Mouse (Mus musculus) heart, adult 18-20 months (tissue): ENCODE data around the gene H2afx. TPM values are rescaled to one million over a fixed set of nuclear protein-coding genes. Genes with fewer than 3 reads are reported as not detected.
"Not testable (repeated sequence)": the region's sequence is repeated elsewhere in the genome, so short reads cannot be mapped to it uniquely, and the experiment has no call there.

Experiments
- DNase-seq, 2 experiments: peaks; one replicate each; pipeline ENCODE4 v3.0.0; 2021 to 2022; ENCODE audit warnings: mixed read lengths in 1 of 2
- total RNA-seq, 2 experiments: library from RNA; stranded (reverse); gene quantifications; 2 replicates each; pipeline ENCODE4 v1.2.3; 2021

The H2afx gene
- total RNA-seq, 2 experiments from 2014 or later = 10.7 TPM

DNA sequence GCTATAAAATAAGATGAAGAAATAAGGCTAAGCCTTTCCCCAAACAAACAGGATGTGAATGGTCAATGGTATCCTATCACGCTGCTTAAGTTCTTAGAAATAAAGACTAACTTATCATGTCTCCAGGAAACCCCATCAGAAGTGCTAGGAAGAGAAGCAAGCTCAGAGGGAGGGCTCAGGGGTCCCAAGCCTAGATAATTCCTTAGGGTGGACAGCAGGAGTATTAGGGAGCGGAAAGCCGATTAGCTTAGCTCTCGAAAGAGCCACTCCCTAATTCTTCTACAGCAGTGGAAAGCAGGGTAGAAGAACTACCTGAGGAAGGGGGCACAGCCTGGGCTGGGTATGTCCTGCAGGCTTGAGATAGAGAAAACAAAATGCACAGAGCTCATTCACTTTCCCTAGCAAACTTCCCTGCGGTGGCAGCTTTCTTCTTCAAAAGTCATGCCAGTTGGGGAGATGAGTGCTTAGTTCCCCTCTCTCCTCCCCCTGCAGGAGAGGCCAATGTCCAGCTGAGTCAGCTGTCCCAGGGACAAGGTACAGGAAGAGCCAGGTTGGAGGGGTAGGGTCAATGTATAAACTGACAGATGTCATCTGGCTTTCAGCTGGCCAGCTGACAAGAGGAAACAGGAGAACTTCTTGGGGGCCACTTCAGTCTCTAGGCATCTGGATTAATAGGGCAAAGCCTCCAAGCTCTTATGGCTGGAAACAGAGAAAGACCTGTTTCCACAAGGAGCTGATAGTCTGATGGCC is 16.2 kb upstream of the H2afx start:
- DNase-seq = no peak

DNA sequence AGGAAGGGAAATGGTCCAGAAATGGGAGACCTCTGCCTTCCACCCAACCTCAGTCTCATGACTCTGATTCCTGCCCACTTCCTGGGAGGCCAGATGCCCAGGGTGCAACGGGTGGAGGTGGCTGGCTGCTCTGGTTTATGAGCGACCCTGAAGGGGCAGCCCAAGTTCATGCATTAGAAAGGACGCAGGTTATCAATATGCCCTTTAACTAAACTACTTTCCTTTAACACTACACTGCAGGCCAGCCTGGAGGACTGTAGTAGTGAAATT is 15.7 kb upstream of the H2afx start:
- DNase-seq = no peak

DNA sequence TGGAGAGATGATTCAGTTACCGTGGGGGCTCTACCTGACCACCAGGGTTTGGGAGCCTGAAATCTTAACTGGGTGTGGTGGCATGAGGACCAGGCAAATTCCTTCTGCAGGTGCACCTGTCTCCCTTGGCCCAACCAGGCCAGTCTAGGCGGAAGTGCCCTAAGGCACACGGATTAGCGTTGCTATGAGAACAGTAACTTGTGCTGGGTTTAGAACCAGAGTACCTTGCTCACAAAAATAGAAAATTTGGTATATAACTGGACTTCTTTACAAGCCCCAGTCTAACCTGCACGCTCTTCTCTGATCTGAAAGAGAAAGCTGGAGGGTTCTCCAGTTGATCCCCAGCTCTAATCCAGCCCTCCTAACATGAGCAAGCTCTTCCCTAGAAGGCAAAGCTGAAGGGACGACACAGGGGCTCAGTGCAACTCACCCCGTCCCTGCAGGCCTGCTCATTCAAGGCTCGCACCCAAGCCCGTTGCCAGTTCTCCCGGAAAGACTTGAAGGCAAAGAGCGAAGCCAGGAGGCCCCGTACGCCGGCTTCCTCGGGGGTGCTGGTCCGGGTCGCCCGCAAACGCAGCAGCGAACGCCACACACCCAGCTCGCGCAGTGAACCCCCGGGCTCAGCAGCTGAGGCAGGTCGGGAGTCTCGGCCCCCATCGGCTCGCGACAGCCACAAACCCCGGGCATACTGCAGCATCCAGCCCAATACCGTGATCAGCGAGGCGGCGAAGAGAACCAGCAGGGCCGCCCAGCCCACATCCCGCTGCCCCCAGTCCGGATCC is 15.2 kb upstream of the H2afx start:
- peak in 1 of 2 experiments; percentile 51 for DNase-seq

DNA sequence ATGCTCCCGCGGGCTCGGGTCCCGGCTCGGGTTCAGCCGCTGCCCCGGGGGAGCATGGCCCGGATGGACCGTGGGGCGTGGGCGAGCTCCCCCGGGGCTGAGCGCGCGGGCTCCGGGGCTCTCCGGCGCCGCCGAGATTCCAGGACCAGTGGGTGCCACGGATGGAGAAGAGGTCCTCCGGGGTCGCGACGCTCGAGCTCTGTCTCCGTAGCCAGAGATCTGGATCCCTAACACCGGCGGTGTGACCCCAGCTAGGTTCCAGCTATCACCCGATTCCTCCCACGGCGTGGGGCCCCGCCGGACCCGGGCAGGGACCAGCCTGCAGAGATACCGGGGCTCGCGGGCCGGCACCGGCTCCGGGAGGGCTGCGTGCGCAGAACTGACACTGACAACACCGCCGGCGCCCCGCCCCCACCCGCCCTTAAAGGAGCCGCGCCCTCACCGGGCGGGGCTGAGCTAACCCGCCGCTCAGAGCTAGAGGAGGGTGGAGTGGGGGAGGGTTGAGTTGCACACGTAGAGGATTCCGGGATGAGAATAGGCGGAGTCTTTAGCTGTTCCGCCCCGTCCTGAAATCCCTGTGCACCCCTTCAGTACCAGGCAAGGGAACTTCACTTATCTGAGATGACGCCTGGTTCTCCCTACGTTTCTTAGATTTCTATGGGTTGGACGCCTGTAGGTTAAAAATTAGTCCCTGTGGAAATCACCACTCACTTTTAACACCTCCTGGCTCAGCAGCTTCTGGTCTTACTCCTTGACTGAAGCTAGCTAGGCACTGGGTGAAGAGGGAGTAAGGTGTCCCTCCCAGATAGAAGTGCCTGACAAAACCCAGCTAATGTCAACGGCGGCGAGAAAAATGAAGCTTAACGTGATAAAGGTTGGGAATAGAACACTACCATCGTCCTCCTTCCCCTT is 14.4 kb upstream of the H2afx start, which contains the start of gene C2cd2l:
TSS of gene C2cd2l (minus strand) at position 399 of the 912 bp plus-strand sequence.
- peak; percentile 88 to 96 for DNase-seq

DNA sequence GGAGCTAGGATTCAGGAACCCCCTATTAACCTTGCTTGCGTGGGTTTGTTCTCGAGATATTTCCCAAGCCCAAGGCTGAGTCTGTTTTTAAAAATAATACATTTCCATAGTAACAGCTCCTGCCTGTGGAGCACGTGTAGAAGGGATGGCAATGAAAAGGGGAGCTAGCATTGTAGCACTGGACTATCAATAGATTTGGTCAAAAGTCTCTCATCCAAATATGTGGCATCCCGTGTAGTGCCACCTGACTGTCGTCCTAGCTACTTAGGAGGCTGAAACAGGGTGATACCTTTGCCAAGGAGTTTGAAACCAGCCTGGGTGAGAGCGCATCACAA is 13.7 kb upstream of the H2afx start:
- no peak for DNase-seq

DNA sequence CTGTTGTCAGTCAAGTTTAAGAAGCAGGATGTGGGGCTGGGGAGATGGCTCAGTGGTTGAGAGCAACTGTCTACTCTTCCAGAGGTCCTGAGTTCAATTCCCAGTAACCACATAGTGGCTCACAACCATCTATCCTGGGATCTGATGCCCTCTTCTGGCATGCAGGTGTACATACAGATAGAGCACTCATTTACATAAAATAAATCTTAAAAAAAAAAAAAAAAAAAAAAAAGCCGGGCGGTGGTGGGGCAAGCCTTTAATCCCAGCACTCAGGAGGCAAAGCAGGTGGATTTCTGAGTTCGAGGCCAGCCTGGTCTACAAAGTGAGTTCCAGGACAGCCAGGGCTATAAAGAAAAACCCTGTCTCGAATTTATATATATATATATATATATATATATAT is 10.8 kb upstream of the H2afx start:
- DNase-seq = not testable (repeated sequence)

DNA sequence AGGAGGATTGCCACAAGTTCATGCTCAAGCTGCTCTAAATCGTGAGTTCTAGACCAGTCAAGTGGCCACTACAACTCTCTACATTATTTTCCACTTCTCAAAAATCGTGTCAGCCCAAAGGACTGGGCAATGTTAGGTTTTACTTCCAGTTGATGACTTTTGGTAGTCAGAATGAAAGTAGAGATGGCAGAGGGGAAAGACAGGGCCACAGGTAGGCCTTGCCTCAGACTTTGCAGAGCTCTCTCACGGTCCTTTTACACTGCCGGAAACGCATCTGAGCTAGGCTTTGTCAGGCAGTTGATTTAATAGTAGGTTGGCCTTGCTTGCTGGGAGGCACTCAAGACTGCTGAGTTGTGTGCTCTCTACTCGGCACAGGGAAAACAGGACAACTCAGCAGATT is 10.3 kb upstream of the H2afx start:
- no peak for DNase-seq

DNA sequence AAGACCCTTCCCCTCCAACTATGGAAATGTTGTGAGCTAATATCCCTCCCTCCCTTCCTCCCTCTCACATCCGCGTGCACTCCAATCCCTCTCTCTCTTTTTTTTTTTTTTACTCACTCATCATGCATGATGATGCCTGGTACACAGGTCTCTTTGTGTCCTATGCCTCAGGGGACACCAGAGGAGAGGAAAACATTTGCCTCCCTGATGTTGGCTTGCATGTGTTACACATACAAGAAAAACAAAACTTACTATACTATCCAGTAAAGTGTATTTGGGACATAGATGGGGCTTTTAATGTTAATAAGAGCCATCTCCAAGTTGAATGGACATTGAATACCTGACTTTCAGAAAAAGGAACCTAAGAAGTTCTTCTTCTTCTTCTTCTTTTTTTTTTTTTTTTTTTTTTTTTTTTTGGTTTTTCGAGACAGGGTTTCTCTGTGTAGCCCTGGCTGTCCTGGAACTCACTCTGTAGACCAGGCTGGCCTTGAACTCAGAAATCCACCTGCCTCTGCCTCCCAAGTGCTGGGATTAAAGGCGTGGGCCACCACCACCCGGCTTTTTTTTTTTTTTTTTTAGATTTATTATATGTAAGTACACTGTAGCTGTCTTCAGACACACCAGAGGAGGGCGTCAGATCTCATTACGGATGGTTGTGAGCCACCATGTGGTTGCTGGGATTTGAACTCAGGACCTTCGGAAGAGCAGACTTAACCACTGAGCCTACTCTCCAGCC is 9.3 kb upstream of the H2afx start:
- not testable (repeated sequence) for DNase-seq

DNA sequence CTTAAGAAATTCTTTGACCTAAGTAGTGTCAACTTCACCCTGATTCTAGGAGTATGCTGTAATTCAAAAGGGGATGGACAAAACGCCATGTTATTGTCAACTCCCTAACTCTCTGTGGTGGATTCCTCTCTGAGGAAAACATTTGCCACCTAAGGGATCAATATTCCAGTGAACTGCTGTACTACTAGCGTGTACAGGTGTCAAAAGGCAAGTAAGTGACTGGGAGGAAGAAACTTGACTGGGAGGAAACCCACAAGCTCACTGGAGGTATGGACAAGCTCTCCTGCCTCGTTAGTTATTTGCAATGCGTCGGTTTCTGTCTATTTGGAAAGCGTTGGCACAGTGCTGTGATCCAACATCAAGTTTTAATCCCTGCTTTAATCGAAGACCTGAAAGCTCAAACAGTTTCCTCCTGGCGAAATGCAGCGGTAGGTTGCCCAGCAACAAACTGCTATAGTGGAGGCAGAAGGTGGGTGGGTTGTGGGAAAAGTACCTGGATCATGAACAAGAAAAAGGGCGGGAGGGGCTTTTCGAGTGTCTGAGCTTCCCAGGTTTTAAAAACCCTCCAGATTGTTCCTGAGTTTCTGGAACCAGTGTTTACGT is 8.6 kb upstream of the H2afx start, which contains the start of gene Dpagt1:
TSS of gene Dpagt1 (plus strand) at position 252 of the 603 bp plus-strand sequence.
- DNase-seq = no peak

DNA sequence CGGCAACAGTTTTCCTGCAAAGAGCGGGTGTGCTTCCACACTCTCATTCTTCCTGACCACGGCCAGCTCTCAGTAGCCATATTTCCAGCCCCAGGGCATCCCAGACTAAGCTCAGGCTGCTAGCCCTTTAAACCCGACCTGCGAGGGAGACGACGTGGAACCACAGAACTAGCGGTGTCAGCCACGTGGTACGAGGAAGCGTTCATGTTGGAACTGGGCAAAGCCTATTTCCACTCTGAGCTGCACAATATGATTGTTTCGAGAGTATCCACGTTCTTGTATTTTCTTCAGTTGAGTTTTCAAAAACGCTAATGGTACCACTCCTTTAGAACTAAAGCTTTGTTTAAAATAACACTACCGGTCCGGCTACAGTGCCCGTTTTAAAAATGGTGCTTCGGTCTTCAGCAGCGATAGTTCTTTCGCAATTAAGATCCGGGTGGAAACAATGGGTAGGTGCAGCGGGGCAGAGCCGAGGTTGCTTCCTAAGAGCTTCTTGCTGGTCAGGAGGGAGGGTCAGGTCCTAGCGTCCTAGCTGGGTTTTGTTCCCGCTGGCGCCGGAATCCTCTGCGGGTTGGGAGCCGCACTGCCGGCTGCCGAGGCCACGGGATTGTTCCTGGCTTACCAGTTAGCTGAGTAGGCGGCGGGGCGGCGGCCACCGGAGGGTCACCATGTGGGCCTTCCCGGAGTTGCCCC is 8.0 kb upstream of the H2afx start:
- peak; percentile 89 to 94 for DNase-seq

DNA sequence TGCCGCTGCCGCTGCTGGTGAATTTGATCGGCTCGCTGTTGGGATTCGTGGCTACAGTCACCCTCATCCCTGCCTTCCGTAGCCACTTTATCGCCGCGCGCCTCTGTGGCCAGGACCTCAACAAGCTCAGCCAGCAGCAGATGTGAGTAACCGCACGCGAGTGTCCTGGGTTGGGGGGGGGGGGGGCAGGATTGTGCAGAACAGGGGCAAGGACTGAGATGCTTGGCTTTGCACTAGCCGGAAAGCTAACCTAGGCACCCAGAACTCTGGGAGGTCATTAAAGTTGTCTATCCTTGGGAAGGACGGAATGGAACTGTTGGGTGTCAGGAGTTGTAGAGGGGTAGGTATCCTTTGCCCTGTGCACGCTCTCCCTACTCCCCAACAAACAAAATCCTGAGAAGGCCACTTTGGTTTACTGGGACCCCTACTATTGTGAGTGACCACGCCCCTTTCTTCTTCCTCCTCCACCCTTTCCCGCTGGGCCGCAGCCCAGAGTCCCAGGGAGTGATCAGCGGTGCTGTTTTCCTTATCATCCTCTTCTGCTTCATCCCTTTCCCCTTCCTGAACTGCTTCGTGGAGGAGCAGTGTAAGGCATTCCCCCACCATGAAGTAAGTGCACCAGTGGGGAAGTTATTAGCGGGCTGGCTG is 7.3 kb upstream of the H2afx start:
- DNase-seq = peak; percentile 70 to 81

DNA sequence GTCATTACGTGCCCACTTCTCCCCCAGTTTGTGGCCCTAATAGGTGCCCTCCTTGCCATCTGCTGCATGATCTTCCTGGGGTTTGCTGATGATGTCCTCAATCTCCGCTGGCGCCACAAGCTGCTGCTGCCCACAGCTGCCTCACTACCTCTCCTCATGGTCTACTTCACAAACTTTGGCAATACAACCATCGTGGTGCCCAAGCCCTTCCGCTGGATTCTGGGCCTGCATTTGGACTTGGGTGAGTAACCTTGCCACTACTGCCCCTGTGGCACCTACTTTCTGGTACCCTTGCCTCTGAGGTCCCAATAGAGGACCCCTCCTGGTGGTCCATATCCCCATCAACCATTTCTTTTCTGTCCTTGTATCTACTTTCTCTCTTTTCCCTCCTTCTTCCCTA is 6.6 kb upstream of the H2afx start:
- no peak for DNase-seq

DNA sequence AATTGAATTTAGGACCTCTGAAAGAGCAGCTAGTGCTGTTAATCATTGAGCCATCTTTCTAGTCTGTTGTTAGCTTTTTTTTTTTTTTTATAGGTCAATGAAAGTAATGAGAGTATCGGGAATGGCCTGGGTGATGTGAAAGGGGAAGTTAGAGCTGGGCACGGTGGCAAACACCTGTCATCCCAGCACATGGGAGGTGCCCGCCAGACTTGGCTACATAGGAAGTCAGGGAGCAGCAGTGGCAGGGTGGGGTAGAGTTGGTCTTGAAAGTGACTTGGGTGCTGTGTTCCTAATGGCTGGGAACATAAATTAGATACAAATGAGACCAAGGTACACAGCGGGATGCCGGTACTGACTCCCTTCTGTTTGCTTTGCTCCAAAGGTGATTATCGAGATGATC is 3.8 kb upstream of the H2afx start:
- no peak for DNase-seq

DNA sequence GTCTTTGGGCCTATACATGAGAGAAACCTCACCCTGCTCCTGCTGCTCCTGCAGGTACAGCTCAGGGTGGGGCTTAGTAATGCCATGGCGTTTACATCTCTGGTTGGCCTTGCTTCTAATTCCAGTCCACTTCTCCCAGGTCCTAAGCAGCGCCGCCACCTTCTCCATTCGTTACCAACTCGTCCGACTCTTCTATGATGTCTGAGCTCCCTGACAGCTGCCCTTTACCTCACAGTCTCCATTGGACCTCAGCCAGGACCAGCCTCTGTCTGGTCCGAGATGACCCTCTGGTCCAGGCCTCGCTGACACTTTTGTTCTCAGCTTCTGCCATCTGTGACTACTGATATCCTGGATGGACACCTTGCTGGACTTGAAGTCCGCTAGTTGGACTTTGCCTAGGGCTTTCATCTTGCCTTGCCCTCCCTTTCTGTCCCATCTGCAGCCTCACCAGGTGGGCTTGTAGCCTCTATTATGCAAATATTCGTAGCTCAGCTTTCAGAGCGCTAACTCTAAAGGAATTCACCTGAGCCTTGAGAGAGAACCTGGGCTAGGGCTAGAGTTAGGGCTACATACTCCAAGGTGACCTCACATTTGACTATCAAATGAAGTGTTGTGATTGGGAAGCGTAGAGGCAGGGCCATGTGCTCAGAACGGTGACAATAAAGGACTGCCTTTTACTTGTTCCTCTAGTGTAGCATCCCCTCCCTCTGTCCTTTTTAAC is 1.4 kb upstream of the H2afx start:
- no peak for DNase-seq

DNA sequence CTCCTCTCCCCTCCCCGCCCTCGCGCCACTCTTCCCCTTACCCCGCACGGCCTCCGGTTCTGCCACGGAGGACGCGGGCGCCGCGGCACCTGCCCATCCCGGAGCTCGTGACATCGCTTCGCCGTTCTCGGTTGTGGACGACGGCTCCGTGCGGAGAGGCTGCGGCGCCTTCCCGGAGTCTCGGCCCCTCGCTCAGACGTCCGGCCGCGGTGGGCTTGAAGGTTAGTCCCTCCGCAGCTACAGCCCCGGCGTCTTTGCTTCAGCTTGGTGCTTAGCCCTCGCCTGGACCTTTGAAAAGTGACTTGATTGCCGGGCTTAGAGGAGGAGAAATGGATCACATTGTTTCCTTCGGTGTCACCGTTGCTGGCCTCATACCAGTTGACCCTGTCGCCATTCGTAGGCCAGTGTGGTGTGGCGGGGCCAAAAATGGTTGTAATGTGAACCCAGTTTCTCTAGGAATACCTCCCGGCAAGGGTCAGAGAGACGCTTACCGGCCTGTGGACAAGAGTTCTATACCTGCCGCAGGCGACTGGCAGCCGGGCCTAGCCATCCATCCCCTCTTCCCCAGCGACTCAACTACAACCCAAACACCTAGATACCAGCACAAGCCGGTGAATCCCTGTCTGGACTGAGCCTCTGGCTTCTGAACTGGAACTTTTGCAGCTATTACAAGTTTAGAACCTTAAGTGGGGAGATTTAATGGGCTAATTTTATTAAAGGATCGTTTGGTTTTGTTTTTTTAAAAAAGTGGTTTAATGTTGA is 1.0 kb downstream of the H2afx start:
- peak; percentile 18 to 65 for DNase-seq

DNA sequence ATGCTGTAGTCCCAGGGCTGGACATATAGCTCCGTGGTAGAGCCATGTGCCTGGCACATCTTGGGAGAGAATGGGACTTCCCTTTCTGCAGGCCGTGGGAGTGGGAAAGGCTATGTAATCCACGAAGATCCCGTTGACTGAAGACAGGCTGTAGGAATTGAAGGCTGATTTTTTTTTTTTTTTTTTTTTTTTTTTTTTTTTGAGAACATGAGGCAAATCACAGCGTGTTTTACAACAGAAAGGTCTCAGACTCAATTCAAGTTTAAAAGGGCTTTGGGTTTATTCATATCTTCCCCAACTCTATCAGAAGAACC is 1.6 kb downstream of the H2afx start:
- no peak for DNase-seq

DNA sequence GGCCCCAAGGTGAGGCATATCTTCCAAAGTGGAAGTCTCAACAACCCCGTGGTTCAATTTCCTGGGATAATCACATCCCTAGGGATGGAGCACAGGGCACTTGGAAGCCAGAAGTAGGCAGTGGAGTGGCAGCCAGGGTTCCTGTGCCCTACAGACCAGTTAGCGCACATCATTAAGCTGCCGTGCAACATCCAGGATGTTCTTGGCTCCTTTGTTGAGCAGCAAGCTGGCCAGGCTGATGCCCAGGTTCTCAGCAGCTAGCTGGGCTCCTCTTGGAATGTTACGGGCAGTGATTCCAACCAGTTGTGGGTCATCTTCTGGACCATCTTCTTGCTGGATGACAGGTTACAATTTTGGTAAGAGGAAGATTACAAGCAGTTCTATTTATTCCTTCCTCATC is 2.0 kb downstream of the H2afx start:
- not testable (repeated sequence) for DNase-seq

DNA sequence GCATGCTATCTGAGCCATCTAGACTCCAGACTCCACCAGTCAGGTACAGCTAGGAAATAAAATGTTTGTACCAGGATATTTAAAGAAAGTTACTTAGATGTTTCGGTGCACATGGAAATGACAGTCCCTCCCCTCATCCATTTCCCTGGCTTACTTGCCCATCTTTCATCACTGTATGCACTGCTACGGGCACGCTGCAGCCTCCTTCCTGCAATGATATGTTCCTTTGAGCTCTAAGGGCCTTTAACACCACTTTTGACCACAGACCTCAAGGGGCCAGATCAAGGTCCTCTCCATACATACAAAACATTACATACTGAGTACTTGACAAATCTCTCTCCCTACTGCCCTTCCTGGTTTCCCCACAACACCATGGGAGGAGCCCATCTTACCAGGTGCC is 2.5 kb downstream of the H2afx start:
- DNase-seq = no peak
